Mouse (Mus musculus) ovary, postnatal 10 days (tissue): ENCODE results near the gene Als2cr12.
"Not testable (repeated sequence)": the region's sequence is repeated elsewhere in the genome, so short reads cannot be mapped to it uniquely, and the experiment has no call there.

Experiments
- DNase-seq: peaks from one replicate; pipeline ENCODE4 v3.0.0; 2022; ENCODE audit warnings: low spot score

Gene Als2cr12

DNA sequence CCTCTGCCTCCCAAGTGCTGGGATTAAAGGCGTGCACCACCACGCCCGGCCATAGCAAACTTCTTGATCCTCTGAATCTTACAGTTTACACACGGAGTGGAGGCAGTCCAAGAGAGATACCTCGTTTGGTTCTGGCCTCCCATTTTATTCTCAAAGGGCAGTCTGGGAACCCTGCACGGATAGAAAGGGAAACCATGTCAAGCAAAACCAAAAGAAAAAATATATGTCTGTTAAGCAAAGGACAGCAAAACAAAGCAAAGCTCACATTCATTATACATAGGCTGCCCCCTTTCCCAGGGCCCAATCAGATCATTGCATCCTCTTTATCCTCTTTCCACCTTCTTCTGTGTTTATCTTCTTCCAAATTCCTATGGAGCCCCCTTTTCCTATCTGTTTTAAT is 82.0 kb downstream of the Als2cr12 start:
- DNase-seq = no peak

- DNase-seq = no peak
These were observed 85.2 kb downstream of the Als2cr12 start for GRCm38 (mm10) chr1:58610611-58611010.

DNA sequence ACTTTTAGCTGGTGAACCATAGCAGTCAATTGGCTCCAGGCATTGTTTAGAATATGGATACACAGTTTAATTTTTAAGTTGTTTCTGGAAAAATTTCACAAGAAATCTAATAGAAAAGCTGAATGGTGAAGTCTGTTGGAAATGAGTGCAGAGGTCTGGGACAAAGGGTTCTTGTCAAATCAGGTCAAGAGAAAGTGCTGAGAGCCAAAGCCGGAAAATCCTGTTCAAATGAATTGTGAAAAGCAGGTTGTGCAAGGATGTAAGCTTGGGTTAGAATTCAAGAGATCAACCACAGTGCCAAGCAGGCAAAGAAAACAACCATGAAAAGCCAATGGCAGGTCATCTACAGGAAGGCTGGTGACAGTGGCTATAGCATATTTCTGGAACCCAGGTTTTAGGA is 85.6 kb downstream of the Als2cr12 start:
- DNase-seq = no peak

DNA sequence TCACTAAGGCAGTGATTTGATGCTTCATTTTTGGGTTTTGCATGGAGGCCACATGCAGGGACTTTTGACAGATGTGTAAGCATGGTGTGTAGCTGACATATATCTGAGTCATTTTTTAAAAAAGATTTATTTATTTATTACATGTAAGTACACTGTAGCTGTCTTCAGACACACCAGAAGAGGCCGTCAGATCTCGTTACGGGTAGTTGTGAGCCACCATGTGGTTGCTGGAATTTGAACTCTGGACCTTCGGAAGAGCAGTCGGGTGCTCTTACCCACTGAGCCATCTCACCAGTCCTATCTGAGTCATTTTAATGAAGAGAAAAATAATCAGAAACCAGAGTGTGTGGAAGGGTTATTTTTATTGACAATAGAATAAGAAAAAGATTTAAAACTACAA is 86.2 kb downstream of the Als2cr12 start:
- DNase-seq = not testable (repeated sequence)

DNA sequence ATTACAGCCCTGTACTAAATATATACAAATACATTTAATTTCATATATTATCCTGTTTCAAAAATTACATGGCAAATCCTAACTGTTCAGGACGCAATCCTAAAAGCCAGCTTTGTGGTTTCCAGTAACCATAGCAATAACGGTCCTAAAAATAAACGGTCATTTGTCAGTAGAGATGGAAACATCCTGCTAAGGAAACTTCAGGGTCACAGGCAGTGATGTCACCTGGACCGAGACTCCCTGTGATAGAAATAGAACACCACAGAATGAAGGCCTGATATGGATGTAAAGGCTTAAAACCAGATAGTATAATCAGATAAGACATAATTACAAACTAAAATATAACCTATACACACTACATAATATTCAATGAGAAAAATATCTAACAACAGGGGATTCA is 92.1 kb downstream of the Als2cr12 start:
- DNase-seq = no peak

DNA sequence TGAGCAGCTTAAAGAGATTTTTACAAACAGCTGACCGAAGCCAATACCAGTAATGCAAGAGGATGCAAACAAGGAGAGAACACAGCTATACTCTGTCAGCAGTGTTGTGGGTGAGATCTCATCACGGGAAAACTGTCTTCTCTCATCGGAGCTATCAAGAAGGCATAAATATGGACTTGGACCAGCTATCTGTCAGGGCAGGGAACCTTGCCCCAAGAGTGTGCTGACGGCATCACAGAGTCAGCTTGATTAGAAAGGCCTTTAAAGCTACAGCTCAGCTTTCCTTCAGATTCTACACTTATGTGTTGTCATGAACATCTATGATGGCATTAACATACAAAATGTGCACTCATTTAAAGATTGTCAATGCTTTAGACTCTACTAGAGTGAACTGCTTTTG is 93.1 kb downstream of the Als2cr12 start:
- DNase-seq = no peak
